Mouse (Mus musculus) stomach, embryonic 16.5 days (tissue): Measurements from ENCODE around the gene Rlim. TPM values are rescaled to one million over a fixed set of nuclear protein-coding genes. Genes with fewer than 3 reads are reported as not detected.

ENCODE experiments used
- ATAC-seq: fragments of 200-750 bp; cut with Nextera tagmentation; 2 replicates; pipeline ENCODE4 v1.8.0; 2017; ENCODE audit warnings: moderate number of reproducible peaks, moderate TSS enrichment; ENCODE audit not compliant: insufficient read depth, low FRiP score
- H3K27ac ChIP-seq: fragments of 300-500 bp; sonication (generic); 2 replicates; pipeline ENCODE4 v1.5.1; 2014; ENCODE audit warnings: low read length
- H3K27me3 ChIP-seq: fragments of 300-500 bp; sonication (generic); 2 replicates; pipeline ENCODE4 v1.6.1; 2014; ENCODE audit warnings: low read length, control low read depth, mixed read lengths; ENCODE audit not compliant: control insufficient read depth, insufficient read depth
- H3K36me3 ChIP-seq: fragments of 300-500 bp; sonication (generic); 2 replicates; pipeline ENCODE4 v1.6.1; 2014; ENCODE audit warnings: low read length; ENCODE audit not compliant: control insufficient read depth, insufficient read depth
- H3K4me1 ChIP-seq: fragments of 300-500 bp; sonication (generic); 2 replicates; pipeline ENCODE4 v1.6.1; 2014; ENCODE audit warnings: low read length, control low read depth, mixed read lengths; ENCODE audit not compliant: control insufficient read depth, insufficient read depth
- H3K4me2 ChIP-seq: fragments of 300-500 bp; sonication (generic); 2 replicates; pipeline ENCODE4 v1.6.1; 2014; ENCODE audit warnings: low read depth, low read length, mixed read lengths
- H3K4me3 ChIP-seq: fragments of 300-500 bp; sonication (generic); replicated peaks from 2 replicates; pipeline ENCODE4 v1.5.1; 2014; ENCODE audit warnings: mild to moderate bottlenecking, low read length
- H3K9ac ChIP-seq: fragments of 300-500 bp; sonication (generic); 2 replicates; pipeline ENCODE4 v1.6.1; 2014; ENCODE audit warnings: low read length
- H3K9me3 ChIP-seq: fragments of 300-500 bp; sonication (generic); replicated peaks from 2 replicates; pipeline ENCODE4 v1.6.1; 2016; ENCODE audit warnings: low read length, control low read depth; ENCODE audit not compliant: control insufficient read depth
- WGBS: fragments of 180-500 bp; shearing (Covaris S2); extraction: QIAGEN DNeasy Blood & Tissue Kit; methylation state at CpG from one replicate; pipeline ENCODE4 v1.1.7; 2014; 5-methylcytosine and 5-hydroxymethylcytosine counted together
- polyA plus RNA-seq: library from polyadenylated mRNA; unstranded; fragments of >200 nt; fragmentation: Nextera tagmentation; extraction: Ambion mirVana; gene quantifications from 2 replicates; pipeline ENCODE4 v1.2.1, GENCODE M21; 2015

Rlim gene
- polyA plus RNA-seq, 1 experiment from 2014 or later: 38.7 TPM

GRCm38 (mm10) chrX:103986159-103986558 lies 5.1 kb upstream of the Rlim start:
- ATAC-seq: no peak
- no peaks in the 10 kb centered on the region for H3K4me1 ChIP-seq
- no peak overlapping the region for H3K9ac ChIP-seq
- H3K27ac ChIP-seq: no peak overlapping the region
- no peak overlapping the region for H3K4me3 ChIP-seq
- peaks cover 11% of the 10 kb centered on the region; the same call in 1 of the 2 replicates for H3K27me3 ChIP-seq
- no peaks in the 10 kb centered on the region for H3K9me3 ChIP-seq
- 27% methylated on average over 6 of the region's 6 CpGs for WGBS
- no peak overlapping the region for H3K4me2 ChIP-seq
- no peaks in the 10 kb centered on the region for H3K36me3 ChIP-seq

GRCm38 (mm10) chrX:103984992-103985391 lies 3.9 kb upstream of the Rlim start:
- Histone ChIP-seq H3K4me3 (no peak overlapping the region), H3K27me3 (peaks cover 11% of the 10 kb centered on the region; the same call in 1 of the 2 replicates), H3K27ac (no peak overlapping the region), H3K9ac (no peak overlapping the region), H3K36me3 (no peaks in the 10 kb centered on the region), H3K9me3 (no peaks in the 10 kb centered on the region), H3K4me1 (no peaks in the 10 kb centered on the region), H3K4me2 (no peak overlapping the region)
- no peak for ATAC-seq
- 39% methylated on average over 5 of the region's 5 CpGs for WGBS

- Histone ChIP-seq H3K4me3 (peak overlapping the region; percentile 33; the same call in 1 of the 2 replicates), H3K4me2 (peak overlapping the region; percentile 50), H3K27me3 (peaks cover 6% of the 10 kb centered on the region; the same call in 1 of the 2 replicates), H3K27ac (peak overlapping the region; percentile 82), H3K36me3 (no peaks in the 10 kb centered on the region), H3K9ac (no peak overlapping the region), H3K4me1 (no peaks in the 10 kb centered on the region), H3K9me3 (no peaks in the 10 kb centered on the region)
- no peak for ATAC-seq
- 76% methylated on average over 10 of the region's 10 CpGs for WGBS
Observed at GRCm38 (mm10) chrX:103981806-103982205, 722 bp upstream of the Rlim start.

GRCm38 (mm10) chrX:103980590-103981168 lies 405 bp downstream of the Rlim start:
- ATAC-seq: peak; percentile 11; the same call in 1 of the 2 replicates
- no peaks in the 10 kb centered on the region for H3K36me3 ChIP-seq
- no peaks in the 10 kb centered on the region for H3K9me3 ChIP-seq
- H3K4me2 ChIP-seq: peak overlapping the region; percentile 51; the same call in 1 of the 2 replicates
- no peaks in the 10 kb centered on the region for H3K4me1 ChIP-seq
- peak overlapping the region; percentile 92 for H3K27ac ChIP-seq
- H3K4me3 ChIP-seq: peak overlapping the region; percentile 72
- H3K9ac ChIP-seq: peak overlapping the region; percentile 84
- H3K27me3 ChIP-seq: peaks cover under 1% of the 10 kb centered on the region; the same call in 1 of the 2 replicates
- 17% methylated on average over 51 of the region's 51 CpGs for WGBS

GRCm38 (mm10) chrX:103980036-103980435 lies 1.0 kb downstream of the Rlim start:
- Histone ChIP-seq H3K4me1 (no peaks in the 10 kb centered on the region), H3K27me3 (no peaks in the 10 kb centered on the region; the same call in 1 of the 2 replicates), H3K9ac (peak overlapping the region; percentile 84), H3K4me3 (peak overlapping the region; percentile 72), H3K4me2 (peak overlapping the region; percentile 51), H3K27ac (peak overlapping the region; percentile 92), H3K9me3 (no peaks in the 10 kb centered on the region), H3K36me3 (no peaks in the 10 kb centered on the region)
- 20% methylated on average over 12 of the region's 12 CpGs for WGBS
- no peak for ATAC-seq

GRCm38 (mm10) chrX:103939701-103940100 lies 41.4 kb downstream of the Rlim start:
- no peaks in the 10 kb centered on the region for H3K9me3 ChIP-seq
- ATAC-seq: no peak
- H3K4me3 ChIP-seq: no peak overlapping the region
- no peaks in the 10 kb centered on the region; the same call in 1 of the 2 replicates for H3K27me3 ChIP-seq
- no peaks in the 10 kb centered on the region for H3K4me1 ChIP-seq
- H3K4me2 ChIP-seq: no peak overlapping the region
- no peak overlapping the region for H3K9ac ChIP-seq
- no peak overlapping the region for H3K27ac ChIP-seq
- no peaks in the 10 kb centered on the region for H3K36me3 ChIP-seq
- 92% methylated on average over 3 of the region's 3 CpGs for WGBS

GRCm38 (mm10) chrX:103937333-103937732 lies 43.8 kb downstream of the Rlim start:
- no peak overlapping the region for H3K4me3 ChIP-seq
- H3K27ac ChIP-seq: no peak overlapping the region
- no peaks in the 10 kb centered on the region for H3K36me3 ChIP-seq
- no peaks in the 10 kb centered on the region for H3K9me3 ChIP-seq
- H3K4me1 ChIP-seq: no peaks in the 10 kb centered on the region
- H3K4me2 ChIP-seq: no peak overlapping the region
- ATAC-seq: no peak
- no peak overlapping the region for H3K9ac ChIP-seq
- H3K27me3 ChIP-seq: no peaks in the 10 kb centered on the region; the same call in 1 of the 2 replicates
- 24% methylated on average over 3 of the region's 3 CpGs for WGBS

GRCm38 (mm10) chrX:103922436-103922835 lies 58.6 kb downstream of the Rlim start:
- no peak overlapping the region for H3K4me2 ChIP-seq
- no peaks in the 10 kb centered on the region for H3K4me1 ChIP-seq
- H3K36me3 ChIP-seq: no peaks in the 10 kb centered on the region
- no peak for ATAC-seq
- no peak overlapping the region for H3K4me3 ChIP-seq
- H3K27me3 ChIP-seq: peaks cover 10% of the 10 kb centered on the region
- no peak overlapping the region for H3K9ac ChIP-seq
- WGBS: 49% methylated on average over 2 of the region's 2 CpGs
- H3K9me3 ChIP-seq: no peaks in the 10 kb centered on the region
- H3K27ac ChIP-seq: no peak overlapping the region

GRCm38 (mm10) chrX:103918954-103919353 lies 62.1 kb downstream of the Rlim start:
- 44% methylated on average over 5 of the region's 5 CpGs for WGBS
- ATAC-seq: no peak

More at GRCm38 (mm10) chrX:103918954-103919353, 62.1 kb downstream of the Rlim start:
- Histone ChIP-seq H3K9me3 (no peaks in the 10 kb centered on the region), H3K4me2 (no peak overlapping the region), H3K27ac (no peak overlapping the region), H3K36me3 (no peaks in the 10 kb centered on the region), H3K27me3 (peaks cover 19% of the 10 kb centered on the region), H3K9ac (no peak overlapping the region), H3K4me1 (no peaks in the 10 kb centered on the region), H3K4me3 (no peak overlapping the region)
